Mouse (Mus musculus): ENCODE data around the gene Kif3c. TPM values are rescaled to one million over a fixed set of nuclear protein-coding genes. Genes with fewer than 3 reads are reported as not detected.

The Kif3c gene
- total and polyA plus RNA-seq, 3 experiments, result 3.5 to 5.9 (median 5.5) TPM

GRCm38 (mm10) chr12:3360043-3360442 is 4.9 kb upstream of the Kif3c start:
- H3K9ac ChIP-seq (ENCODE audit: insufficient read depth, low read depth), result no peak overlapping the region
- DNase-seq (ENCODE audit: extremely low read depth), result no peak
- dilution Hi-C loops (cut with MboI; ENCODE audit: extremely low pct_ligation_motif_present, extremely low pct_unique_long_range_greater_than_20kb, low sequenced_read_pairs), result no loop called here
- H3K79me2 ChIP-seq (replicated peaks; ENCODE audit: control insufficient read depth, extremely low read depth, insufficient read depth, poor library complexity, severe bottlenecking), result no peaks in the 10 kb centered on the region; the same call in 1 of the 2 replicates
- H3K4me1 ChIP-seq (ENCODE audit: control insufficient read depth in 1 of 2, insufficient read depth in 2 of 2), result peaks cover 19 to 23% of the 10 kb centered on the region in 2 experiments
- H3K4me3 ChIP-seq (replicated peaks in 1 of 3; ENCODE audit: low read depth in 2 of 3, low read length in 2 of 3, poor library complexity in 1 of 3), result no peak overlapping the region
- peaks cover 0 to 1% of the 10 kb centered on the region in 2 experiments for H3K36me3 ChIP-seq (replicated peaks in 1 of 2; ENCODE audit: control insufficient read depth in 1 of 2, insufficient read depth in 1 of 2, low read length in 1 of 2)
- TF ChIP-seq GABPA (IDR thresholded peaks at IDR 0.05; ENCODE audit: insufficient replicate concordance, low read depth, low read length) (no peak), PAX5 (IDR thresholded peaks at IDR 0.05; ENCODE audit: low read length) (no peak), TBP (conservative IDR thresholded peaks at IDR 0.05; ENCODE audit: low read depth, low read length) (no peak), BHLHE40 (IDR thresholded peaks at IDR 0.05; ENCODE audit: low read depth, low read length) (no peak), ZNF384 (IDR thresholded peaks at IDR 0.05; ENCODE audit: low read depth, low read length) (peak; percentile 80), JUND (conservative IDR thresholded peaks at IDR 0.05; ENCODE audit: low read depth, low read length) (no peak), EP300 (IDR thresholded peaks at IDR 0.05; ENCODE audit: low read length) (peak; percentile 47; the same call in 1 of the 2 replicates), ETS1 (conservative IDR thresholded peaks at IDR 0.05; ENCODE audit: low read depth, low read length) (0 out of 2 replicates have a peak, but pooled peaks have one; percentile 18), RCOR1 (conservative IDR thresholded peaks at IDR 0.05; ENCODE audit: low read depth, low read length) (no peak)
- H3K27ac ChIP-seq (ENCODE audit: insufficient read depth, low read depth), result no peak overlapping the region
- peaks cover 5% of the 10 kb centered on the region for H3K9me3 ChIP-seq (replicated peaks; ENCODE audit: low read length)
- no peaks in the 10 kb centered on the region for H3K27me3 ChIP-seq (replicated peaks)
- H3K4me2 ChIP-seq (ENCODE audit: insufficient read depth, low read depth, poor library complexity, severe bottlenecking), result peak overlapping the region; percentile 55
- in situ Hi-C loops (cut with MboI; ENCODE audit: low pct_ligation_motif_present, low pct_unique_long_range_greater_than_20kb, low sequenced_read_pairs), result no loop called here

- dilution Hi-C loops (cut with MboI; ENCODE audit: extremely low pct_ligation_motif_present, extremely low pct_unique_long_range_greater_than_20kb, low sequenced_read_pairs), result no loop called here
- TF ChIP-seq SIN3A (IDR thresholded peaks at IDR 0.05; ENCODE audit: low read length) (no peak), E2F4 (IDR thresholded peaks at IDR 0.05; ENCODE audit: insufficient replicate concordance, low read depth, low read length) (no peak)
These were observed 856 bp upstream of the Kif3c start for GRCm38 (mm10) chr12:3364076-3364475.

GRCm38 (mm10) chr12:3365449-3366189 is 687 bp downstream of the Kif3c start:
- no peak for DNase-seq (ENCODE audit: extremely low read depth)
- H3K27ac ChIP-seq (ENCODE audit: insufficient read depth, low read depth), result no peak overlapping the region
- H3K9ac ChIP-seq (ENCODE audit: insufficient read depth, low read depth), result peak overlapping the region; percentile 67
- H3K9me3 ChIP-seq (replicated peaks; ENCODE audit: low read length), result peaks cover 7% of the 10 kb centered on the region
- in situ Hi-C loops (cut with MboI; ENCODE audit: low pct_ligation_motif_present, low pct_unique_long_range_greater_than_20kb, low sequenced_read_pairs) (no loop called here), dilution Hi-C loops (cut with MboI; ENCODE audit: extremely low pct_ligation_motif_present, extremely low pct_unique_long_range_greater_than_20kb, low sequenced_read_pairs) (no loop called here)
- peaks cover 4 to 22% of the 10 kb centered on the region in 2 experiments; a peak in 3 of 4 replicates for H3K4me1 ChIP-seq (ENCODE audit: control insufficient read depth in 1 of 2, insufficient read depth in 2 of 2)
- peaks cover 0 to 14% of the 10 kb centered on the region in 2 experiments for H3K36me3 ChIP-seq (replicated peaks in 1 of 2; ENCODE audit: control insufficient read depth in 1 of 2, insufficient read depth in 1 of 2, low read length in 1 of 2)
- H3K79me2 ChIP-seq (replicated peaks; ENCODE audit: control insufficient read depth, extremely low read depth, insufficient read depth, poor library complexity, severe bottlenecking), result no peaks in the 10 kb centered on the region
- H3K4me3 ChIP-seq (replicated peaks in 1 of 3; ENCODE audit: low read depth in 2 of 3, low read length in 2 of 3, poor library complexity in 1 of 3), result peak overlapping the region; percentile 69 to 75 (median 72)
- TF ChIP-seq HCFC1 (IDR thresholded peaks at IDR 0.05; ENCODE audit: low read depth, low read length), result no peak
- no peak for TF ChIP-seq ETS1 (conservative IDR thresholded peaks at IDR 0.05; ENCODE audit: low read depth, low read length)
- TF ChIP-seq USF2 (conservative IDR thresholded peaks at IDR 0.05; ENCODE audit: low read depth, low read length), result no peak
- no peak for TF ChIP-seq RCOR1 (conservative IDR thresholded peaks at IDR 0.05; ENCODE audit: low read depth, low read length)
- no peak for TF ChIP-seq MEF2A (IDR thresholded peaks at IDR 0.05; ENCODE audit: borderline replicate concordance, low read depth, low read length)
- no peak for TF ChIP-seq ZKSCAN1 (IDR thresholded peaks at IDR 0.05; ENCODE audit: borderline replicate concordance, low read depth, low read length)
- TF ChIP-seq ZNF384 (IDR thresholded peaks at IDR 0.05; ENCODE audit: low read depth, low read length), result no peak
- no peak for TF ChIP-seq CTCF (conservative IDR thresholded peaks at IDR 0.05 in 1 of 2, IDR thresholded peaks at IDR 0.05 in 1 of 2; ENCODE audit: low read depth in 2 of 2, low read length in 2 of 2)
- TF ChIP-seq SIN3A (IDR thresholded peaks at IDR 0.05; ENCODE audit: low read length), result no peak; the same call in 1 of the 2 replicates
- no peak for TF ChIP-seq ZC3H11A (IDR thresholded peaks at IDR 0.05; ENCODE audit: low read depth, low read length)
- TF ChIP-seq NRF1 (IDR thresholded peaks at IDR 0.05; ENCODE audit: low read depth, low read length), result no peak
- TF ChIP-seq CHD2 (IDR thresholded peaks at IDR 0.05; ENCODE audit: low read length), result no peak
- TF ChIP-seq UBTF (IDR thresholded peaks at IDR 0.05; ENCODE audit: low read depth, low read length), result no peak
- no peak for TF ChIP-seq ELF1 (IDR thresholded peaks at IDR 0.05; ENCODE audit: low read depth, low read length)
- TF ChIP-seq PAX5 (IDR thresholded peaks at IDR 0.05; ENCODE audit: low read length), result no peak
- no peak for TF ChIP-seq RAD21 (IDR thresholded peaks at IDR 0.05; ENCODE audit: low read depth, low read length)
- TF ChIP-seq MAFK (IDR thresholded peaks at IDR 0.05; ENCODE audit: insufficient replicate concordance, low read length), result no peak
- H3K4me2 ChIP-seq (ENCODE audit: insufficient read depth, low read depth, poor library complexity, severe bottlenecking), result peak overlapping the region; percentile 70
- H3K27me3 ChIP-seq (replicated peaks), result no peaks in the 10 kb centered on the region

More at GRCm38 (mm10) chr12:3364076-3364475, 856 bp upstream of the Kif3c start:
- H3K27me3 ChIP-seq (replicated peaks), result no peaks in the 10 kb centered on the region
- H3K9ac ChIP-seq (ENCODE audit: insufficient read depth, low read depth), result no peak overlapping the region
- DNase-seq (ENCODE audit: extremely low read depth), result no peak
- H3K4me1 ChIP-seq (ENCODE audit: control insufficient read depth in 1 of 2, insufficient read depth in 2 of 2), result peaks cover 4 to 26% of the 10 kb centered on the region in 2 experiments; a peak in 3 of 4 replicates
- H3K27ac ChIP-seq (ENCODE audit: insufficient read depth, low read depth), result no peak overlapping the region
- no peaks in the 10 kb centered on the region for H3K79me2 ChIP-seq (replicated peaks; ENCODE audit: control insufficient read depth, extremely low read depth, insufficient read depth, poor library complexity, severe bottlenecking)
- H3K9me3 ChIP-seq (replicated peaks; ENCODE audit: low read length), result peaks cover 7% of the 10 kb centered on the region
- in situ Hi-C loops (cut with MboI; ENCODE audit: low pct_ligation_motif_present, low pct_unique_long_range_greater_than_20kb, low sequenced_read_pairs), result no loop called here
- H3K4me3 ChIP-seq (replicated peaks in 1 of 3; ENCODE audit: low read depth in 2 of 3, low read length in 2 of 3, poor library complexity in 1 of 3), result no peak overlapping the region
- H3K36me3 ChIP-seq (replicated peaks in 1 of 2; ENCODE audit: control insufficient read depth in 1 of 2, insufficient read depth in 1 of 2, low read length in 1 of 2), result peaks cover 0 to 14% of the 10 kb centered on the region in 2 experiments
- H3K4me2 ChIP-seq (ENCODE audit: insufficient read depth, low read depth, poor library complexity, severe bottlenecking), result no peak overlapping the region

Data from CH12.LX (cell line).